Mouse (Mus musculus) midbrain, postnatal 0 days (tissue): ENCODE data around the gene Gm16867. TPM values are rescaled to one million over a fixed set of nuclear protein-coding genes. Genes with fewer than 3 reads are reported as not detected.
A peak's percentile ranks its signal among the peaks of the same experiment; 100 is the strongest.
"Not testable (repeated sequence)": the region's sequence is repeated elsewhere in the genome, so short reads cannot be mapped to it uniquely, and the experiment has no call there.

ENCODE experiments used
- ATAC-seq: fragments of 200-750 bp; cut with Nextera tagmentation; 2 replicates; pipeline ENCODE4 v1.8.0; 2017; ENCODE audit warnings: moderate number of reproducible peaks, mild to moderate bottlenecking, moderate TSS enrichment, moderate library complexity; ENCODE audit not compliant: low FRiP score
- DNase-seq: peaks from one replicate; pipeline ENCODE4 v3.0.0-alpha.2; 2015; ENCODE audit warnings: low spot score
- H3K27ac ChIP-seq: fragments of 300-500 bp; sonication (generic); 2 replicates; pipeline ENCODE4 v1.5.1; 2014; ENCODE audit warnings: low read depth, mild to moderate bottlenecking, low read length, mixed read lengths
- H3K27me3 ChIP-seq: fragments of 300-500 bp; sonication (generic); 2 replicates; pipeline ENCODE4 v1.6.1; 2014; ENCODE audit warnings: low read length, control low read depth, mixed read lengths; ENCODE audit not compliant: insufficient read depth
- H3K36me3 ChIP-seq: fragments of 300-500 bp; sonication (generic); 2 replicates; pipeline ENCODE4 v1.6.1; 2014; ENCODE audit warnings: low read length, control low read depth, mixed read lengths; ENCODE audit not compliant: insufficient read depth
- H3K4me1 ChIP-seq: fragments of 300-500 bp; sonication (generic); 2 replicates; pipeline ENCODE4 v1.6.1; 2014; ENCODE audit warnings: mild to moderate bottlenecking, control low read depth, antibody characterized with exemption, low read length, mixed read lengths; ENCODE audit not compliant: insufficient read depth
- H3K4me2 ChIP-seq: fragments of 300-500 bp; sonication (generic); 2 replicates; pipeline ENCODE4 v1.6.1; 2014; ENCODE audit warnings: low read depth, mild to moderate bottlenecking, low read length, mixed read lengths; ENCODE audit not compliant: poor library complexity, severe bottlenecking
- H3K4me3 ChIP-seq: fragments of 300-500 bp; sonication (generic); 2 replicates; pipeline ENCODE4 v1.5.1; 2014; ENCODE audit warnings: low read depth, mild to moderate bottlenecking, low read length, moderate library complexity
- H3K9ac ChIP-seq: fragments of 300-500 bp; sonication (generic); replicated peaks from 2 replicates; pipeline ENCODE4 v1.6.1; 2014; ENCODE audit warnings: mild to moderate bottlenecking, low read length, moderate library complexity, mixed read lengths; ENCODE audit not compliant: poor library complexity, severe bottlenecking
- H3K9me3 ChIP-seq: fragments of 300-500 bp; sonication (generic); 2 replicates; pipeline ENCODE4 v1.6.1; 2016; ENCODE audit warnings: low read length, control low read depth
- WGBS: fragments of 180-500 bp; shearing (Covaris S2); extraction: QIAGEN DNeasy Blood & Tissue Kit; methylation state at CpG from one replicate; pipeline ENCODE4 v1.1.7; 2014; 5-methylcytosine and 5-hydroxymethylcytosine counted together
- polyA plus RNA-seq: library from polyadenylated mRNA; unstranded; fragments of >200 nt; fragmentation: Nextera tagmentation; extraction: Ambion mirVana; gene quantifications from 2 replicates; pipeline ENCODE4 v1.2.1, GENCODE M21; 2015
- total RNA-seq: library from RNA; depleted of rRNA; stranded (reverse); fragments of >200 nt; gene quantifications from 2 replicates; pipeline ENCODE4 v1.2.3, GENCODE M21; 2014; rRNA removed

Gene Gm16867
- total RNA-seq (not detected in 2 replicates), polyA plus RNA-seq (not detected in 2 replicates)

DNA sequence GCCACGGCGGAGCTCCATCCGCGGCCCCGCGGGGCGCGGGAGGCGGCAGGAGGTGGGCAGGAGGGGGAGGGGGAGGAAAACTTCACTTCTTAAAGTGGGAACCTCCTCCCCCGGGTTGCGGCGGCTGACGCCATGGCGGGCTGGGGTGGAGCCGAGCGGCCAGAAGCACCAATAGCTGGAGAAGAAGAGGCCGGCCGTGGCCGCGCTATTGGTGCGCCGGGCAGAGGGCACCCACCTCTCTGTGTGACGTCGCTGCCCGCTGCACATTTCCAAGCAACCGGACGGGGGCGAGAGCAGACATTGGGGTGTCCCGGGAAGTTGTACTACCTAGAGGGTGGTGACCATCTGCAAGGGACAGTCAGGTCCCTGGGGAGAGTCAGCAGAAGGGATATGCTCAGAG is at the start of gene Gm16867:
TSS of gene Gm16867 (minus strand) at position 189 of the 400 bp plus-strand sequence.
- not testable (repeated sequence) for DNase-seq, H3K9ac ChIP-seq, H3K36me3 ChIP-seq, H3K9me3 ChIP-seq, H3K27me3 ChIP-seq, H3K4me3 ChIP-seq, H3K4me1 ChIP-seq, H3K4me2 ChIP-seq, H3K27ac ChIP-seq
- no CpG with 5 or more reads among the region's 29 CpGs for WGBS
- peak; percentile 98 for ATAC-seq

DNA sequence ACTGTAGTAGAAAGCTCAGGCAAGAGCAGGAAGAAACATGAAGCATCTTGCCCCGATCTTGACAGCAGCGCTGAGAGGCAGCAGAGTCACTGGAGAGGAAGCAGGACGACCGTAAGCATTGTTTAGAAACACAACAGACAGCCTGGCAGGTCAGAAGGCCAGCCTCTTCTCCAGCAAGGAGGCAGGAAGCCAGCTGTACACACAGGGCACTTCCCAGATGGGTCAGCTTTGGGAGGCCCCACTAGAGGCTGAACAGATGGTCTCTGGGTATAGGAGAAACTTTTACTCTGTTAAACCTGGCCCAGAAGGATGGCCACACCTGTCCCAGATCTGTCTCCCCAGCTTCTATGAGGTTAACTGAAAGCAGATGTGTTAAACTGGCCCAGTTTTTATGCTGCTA is 44.1 kb upstream of the Gm16867 start:
- not testable (repeated sequence) for H3K4me1 ChIP-seq, H3K9me3 ChIP-seq, H3K36me3 ChIP-seq, ATAC-seq, H3K27me3 ChIP-seq, DNase-seq, H3K27ac ChIP-seq, H3K9ac ChIP-seq, H3K4me3 ChIP-seq, H3K4me2 ChIP-seq
- no CpG with 5 or more reads among the region's 4 CpGs for WGBS

DNA sequence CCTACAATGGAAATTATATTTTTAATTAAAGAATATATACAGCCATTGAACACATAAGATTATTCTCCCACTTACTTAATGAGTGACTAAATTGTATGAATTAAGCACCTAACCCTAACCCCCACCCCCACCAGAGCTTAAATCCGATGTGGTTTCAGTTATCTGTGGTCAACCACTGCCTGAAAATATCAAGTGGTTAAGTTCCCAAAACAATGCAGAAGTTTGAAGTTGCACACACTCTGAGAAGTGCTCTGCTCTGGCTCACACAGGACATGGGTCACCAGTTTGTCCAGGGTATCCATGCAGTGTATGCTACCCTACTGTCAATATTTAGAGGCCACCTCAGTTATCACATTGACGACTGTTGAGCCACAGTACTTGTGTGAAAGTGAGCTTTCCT is 41.9 kb upstream of the Gm16867 start:
- not testable (repeated sequence) for H3K4me1 ChIP-seq, H3K9ac ChIP-seq, H3K4me3 ChIP-seq, H3K4me2 ChIP-seq, DNase-seq, H3K36me3 ChIP-seq, H3K9me3 ChIP-seq, H3K27me3 ChIP-seq, ATAC-seq, H3K27ac ChIP-seq
- WGBS: no CpG with 5 or more reads among the region's 2 CpGs

DNA sequence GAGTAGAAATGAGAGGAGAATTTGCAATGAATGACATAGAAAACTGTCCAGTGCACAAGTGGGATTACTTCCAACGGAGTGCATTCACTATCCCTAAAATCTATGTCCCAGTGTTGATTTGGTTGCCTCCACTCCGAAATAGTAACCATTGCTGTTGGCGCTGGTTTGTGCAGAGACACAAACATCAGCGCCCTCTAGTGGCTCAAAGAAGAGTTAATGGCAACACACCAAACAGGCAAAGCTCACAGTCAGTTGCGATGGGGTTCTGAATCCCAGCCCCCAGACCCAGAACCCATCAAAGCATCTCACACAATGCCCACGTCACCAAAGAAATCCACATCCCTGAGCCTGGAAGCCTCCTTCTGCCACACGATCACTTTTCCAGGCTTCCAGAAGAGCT is 40.9 kb upstream of the Gm16867 start:
- not testable (repeated sequence) for H3K27me3 ChIP-seq, H3K36me3 ChIP-seq, ATAC-seq, H3K9ac ChIP-seq, H3K9me3 ChIP-seq, H3K27ac ChIP-seq, H3K4me1 ChIP-seq, DNase-seq, H3K4me2 ChIP-seq, H3K4me3 ChIP-seq
- WGBS: no CpG with 5 or more reads among the region's 7 CpGs

DNA sequence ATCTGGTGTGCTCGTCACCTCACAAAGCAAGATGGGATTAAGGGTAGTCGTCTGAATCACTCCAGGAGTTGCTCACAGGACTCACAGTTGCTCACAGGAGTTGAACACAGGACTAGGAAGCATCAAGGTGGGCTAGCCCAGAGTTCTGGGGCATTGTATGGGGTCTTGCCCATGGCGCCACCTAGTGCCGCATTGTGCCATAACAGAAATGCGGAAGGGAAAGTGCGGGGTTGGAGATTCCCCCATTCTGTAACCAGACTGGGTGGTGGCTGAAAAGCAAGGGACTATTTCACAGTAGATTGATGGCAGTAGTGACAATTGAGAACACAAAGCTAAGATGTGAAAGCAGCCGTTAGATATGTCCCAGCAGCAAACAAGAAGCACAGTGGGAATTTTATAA is 39.5 kb upstream of the Gm16867 start:
- H3K4me3 ChIP-seq, H3K27me3 ChIP-seq, H3K9ac ChIP-seq, ATAC-seq, H3K27ac ChIP-seq, H3K36me3 ChIP-seq, H3K4me2 ChIP-seq, DNase-seq, H3K4me1 ChIP-seq, H3K9me3 ChIP-seq: not testable (repeated sequence)
- no CpG with 5 or more reads among the region's 7 CpGs for WGBS

DNA sequence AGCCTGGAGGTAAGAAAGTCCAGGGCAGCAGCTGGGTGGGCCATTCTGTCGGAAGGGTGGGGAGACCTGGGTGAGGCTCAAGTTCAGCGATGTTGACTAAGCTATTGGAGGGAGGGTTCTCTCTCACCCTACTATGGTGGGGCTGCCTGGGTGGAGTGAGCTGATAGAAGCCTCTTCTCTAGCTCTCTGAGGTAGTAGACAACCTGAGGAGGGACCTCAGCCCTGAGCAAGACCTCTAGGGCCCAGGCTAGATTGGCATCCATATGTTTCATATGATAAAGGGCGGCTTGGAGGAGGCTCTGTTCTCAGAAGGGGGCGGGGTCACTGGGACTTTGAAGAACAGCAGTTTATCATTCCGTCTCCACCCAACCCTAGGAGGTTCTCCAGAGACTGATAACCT is 37.0 kb upstream of the Gm16867 start:
- H3K27ac ChIP-seq, H3K9me3 ChIP-seq, DNase-seq, H3K27me3 ChIP-seq, ATAC-seq, H3K4me2 ChIP-seq, H3K9ac ChIP-seq, H3K4me3 ChIP-seq, H3K4me1 ChIP-seq, H3K36me3 ChIP-seq: not testable (repeated sequence)
- WGBS: no CpG with 5 or more reads among the region's 5 CpGs

DNA sequence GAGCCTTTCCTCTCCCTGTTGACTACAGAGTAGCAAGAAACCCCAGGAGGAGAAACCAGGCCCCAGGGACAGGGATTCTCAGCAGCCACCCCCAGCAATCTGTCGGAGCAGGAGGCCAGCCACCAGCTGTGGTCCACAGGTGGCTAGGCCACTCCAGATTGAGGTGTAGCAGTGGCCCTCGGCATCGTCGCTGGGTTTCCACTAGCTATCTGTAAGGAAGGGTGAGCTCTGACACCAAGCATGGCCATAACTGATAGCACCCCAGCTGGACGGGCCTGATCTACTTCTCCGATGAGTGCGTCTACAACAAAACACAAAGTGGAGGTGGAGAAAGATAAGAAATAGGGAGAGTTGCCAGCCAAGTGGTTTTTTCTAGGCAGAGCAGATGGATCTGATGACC is 33.4 kb upstream of the Gm16867 start:
- no CpG with 5 or more reads among the region's 7 CpGs for WGBS
- not testable (repeated sequence) for DNase-seq, ATAC-seq, H3K4me1 ChIP-seq, H3K4me2 ChIP-seq, H3K27me3 ChIP-seq, H3K9me3 ChIP-seq, H3K36me3 ChIP-seq, H3K27ac ChIP-seq, H3K4me3 ChIP-seq, H3K9ac ChIP-seq

DNA sequence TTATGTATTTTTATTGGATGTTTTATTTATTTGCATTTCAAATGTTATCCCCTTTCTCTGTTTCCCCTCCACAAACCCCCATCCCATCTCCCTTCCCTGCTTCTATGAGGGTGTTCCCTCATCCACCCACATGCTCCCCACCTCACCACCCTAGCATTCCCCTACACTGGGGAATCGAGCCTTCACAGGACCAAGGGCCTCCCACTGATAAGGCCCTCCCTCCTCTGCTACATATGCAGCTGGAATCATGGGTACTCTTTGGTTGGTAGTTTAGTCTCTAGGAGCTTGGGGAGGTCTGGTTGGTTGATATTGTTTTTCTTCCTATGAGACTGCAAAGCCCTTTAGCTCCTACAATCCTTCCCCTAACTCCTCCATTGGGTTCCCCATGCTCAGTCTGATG is 23.0 kb upstream of the Gm16867 start:
- H3K4me2 ChIP-seq, ATAC-seq, H3K36me3 ChIP-seq, H3K4me3 ChIP-seq, H3K27me3 ChIP-seq, H3K27ac ChIP-seq, H3K9ac ChIP-seq, H3K9me3 ChIP-seq, DNase-seq, H3K4me1 ChIP-seq: not testable (repeated sequence)
- WGBS: no CpG with 5 or more reads among the region's 1 CpGs

DNA sequence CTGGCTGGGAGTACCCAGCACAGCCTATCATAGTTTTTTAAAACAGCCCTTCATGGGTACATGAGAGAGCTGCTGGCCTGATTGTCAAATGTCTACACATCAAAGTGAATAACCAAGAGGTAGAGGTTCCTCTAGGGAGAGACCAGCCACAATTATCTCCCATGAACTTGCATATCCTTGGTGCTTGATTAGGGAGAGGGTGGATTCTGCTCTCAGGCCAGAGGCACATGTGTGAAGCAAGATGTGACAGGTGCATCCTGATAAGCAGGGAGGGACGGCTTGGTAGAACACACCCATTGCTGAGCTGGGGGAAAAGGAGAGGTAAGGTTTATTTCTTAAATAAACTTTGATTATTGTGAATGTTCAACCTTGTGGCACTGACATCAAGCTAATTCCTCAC is 19.8 kb upstream of the Gm16867 start:
- not testable (repeated sequence) for ATAC-seq, H3K4me1 ChIP-seq, H3K36me3 ChIP-seq, H3K9me3 ChIP-seq, H3K9ac ChIP-seq, H3K27ac ChIP-seq, H3K4me3 ChIP-seq, H3K4me2 ChIP-seq, H3K27me3 ChIP-seq, DNase-seq
- no CpG with 5 or more reads among the region's 1 CpGs for WGBS
